Mouse (Mus musculus) embryonic fibroblast, embryonic 13.5 days (primary cell): ENCODE data around the gene Aprt.

Source experiments
- CTCF ChIP-seq: IDR thresholded peaks from 2 replicates; pipeline ENCODE4 v1.5.1; 2011; ENCODE audit warnings: mild to moderate bottlenecking, control low read depth, low read length, moderate library complexity, borderline replicate concordance; ENCODE audit not compliant: insufficient read depth
- POLR2A ChIP-seq: IDR thresholded peaks from 2 replicates; pipeline ENCODE4 v1.6.1; 2011; ENCODE audit warnings: low read depth, mild to moderate bottlenecking, control low read depth, low read length, moderate library complexity

DNA sequence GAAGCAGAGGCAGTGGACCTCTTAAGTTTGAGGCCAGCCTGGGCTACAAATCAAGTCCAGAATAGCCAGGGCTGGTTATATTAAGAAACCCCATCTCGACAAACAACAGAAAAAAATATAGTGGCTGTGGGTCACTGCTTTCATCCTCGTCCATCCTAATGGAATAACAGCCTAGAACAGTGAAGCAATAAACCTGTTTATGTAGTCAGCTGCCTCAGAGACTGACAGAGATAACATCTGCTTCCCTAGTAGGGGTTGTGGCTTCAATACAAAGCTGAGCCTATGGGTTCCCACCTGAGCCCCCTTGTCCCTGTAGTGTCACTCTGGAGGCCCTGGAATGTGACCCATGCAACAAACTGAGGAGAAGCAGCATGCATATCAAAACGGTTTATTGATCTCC lies 2.4 kb downstream of the Aprt start:
- TF ChIP-seq POLR2A (0 out of 2 replicates have a peak, but pooled peaks have one; percentile 2), CTCF (no peak)
